Mouse (Mus musculus) lung, embryonic 14.5 days (tissue): ENCODE data around the gene Zfp426. TPM values are rescaled to one million over a fixed set of nuclear protein-coding genes. Genes with fewer than 3 reads are reported as not detected.

Experiments used
- ATAC-seq: fragments of 200-750 bp; cut with Nextera tagmentation; 2 replicates; pipeline ENCODE4 v1.8.0; 2017; ENCODE audit warnings: mild to moderate bottlenecking, moderate TSS enrichment, moderate library complexity; ENCODE audit not compliant: insufficient read depth
- DNase-seq: peaks from one replicate; pipeline ENCODE4 v3.0.0-alpha.2; 2015
- H3K27ac ChIP-seq: fragments of 300-500 bp; sonication (generic); 2 replicates; pipeline ENCODE4 v1.5.1; 2014; ENCODE audit warnings: low read depth, mild to moderate bottlenecking, moderate library complexity
- H3K27me3 ChIP-seq: fragments of 300-500 bp; sonication (generic); 2 replicates; pipeline ENCODE4 v1.6.1; 2014; ENCODE audit warnings: low read length, control low read depth; ENCODE audit not compliant: insufficient read depth
- H3K36me3 ChIP-seq: fragments of 300-500 bp; sonication (generic); 2 replicates; pipeline ENCODE4 v1.6.1; 2014; ENCODE audit warnings: control low read depth; ENCODE audit not compliant: insufficient read depth
- H3K4me1 ChIP-seq: fragments of 300-500 bp; sonication (generic); 2 replicates; pipeline ENCODE4 v1.6.1; 2014; ENCODE audit warnings: antibody characterized with exemption, control low read depth; ENCODE audit not compliant: insufficient read depth
- H3K4me2 ChIP-seq: fragments of 300-500 bp; sonication (generic); 2 replicates; pipeline ENCODE4 v1.6.1; 2014; ENCODE audit warnings: mild to moderate bottlenecking
- H3K4me3 ChIP-seq: fragments of 300-500 bp; sonication (generic); 2 replicates; pipeline ENCODE4 v1.5.1; 2014; ENCODE audit warnings: low read depth, low read length
- H3K9ac ChIP-seq: fragments of 300-500 bp; sonication (generic); 2 replicates; pipeline ENCODE4 v1.6.1; 2014
- H3K9me3 ChIP-seq: fragments of 300-500 bp; sonication (generic); 2 replicates; pipeline ENCODE4 v1.6.1; 2016; ENCODE audit warnings: low read depth, low read length, control low read depth
- CTCF ChIP-seq: IDR thresholded peaks from 2 replicates; pipeline ENCODE4 v1.5.1; 2016; ENCODE audit warnings: antibody characterized with exemption, low read depth
- WGBS: fragments of 180-500 bp; shearing (Covaris S2); extraction: QIAGEN DNeasy Blood & Tissue Kit; methylation state at CpG from one replicate; pipeline ENCODE4 v1.1.7; 2014; 5-methylcytosine and 5-hydroxymethylcytosine counted together
- polyA plus RNA-seq: library from polyadenylated mRNA; unstranded; fragments of >200 nt; fragmentation: Nextera tagmentation; extraction: Ambion mirVana; gene quantifications from 2 replicates; pipeline ENCODE4 v1.2.1, GENCODE M21; 2014

Zfp426 gene
- polyA plus RNA-seq, 1 experiment from 2014 or later: 23.6 TPM

DNA sequence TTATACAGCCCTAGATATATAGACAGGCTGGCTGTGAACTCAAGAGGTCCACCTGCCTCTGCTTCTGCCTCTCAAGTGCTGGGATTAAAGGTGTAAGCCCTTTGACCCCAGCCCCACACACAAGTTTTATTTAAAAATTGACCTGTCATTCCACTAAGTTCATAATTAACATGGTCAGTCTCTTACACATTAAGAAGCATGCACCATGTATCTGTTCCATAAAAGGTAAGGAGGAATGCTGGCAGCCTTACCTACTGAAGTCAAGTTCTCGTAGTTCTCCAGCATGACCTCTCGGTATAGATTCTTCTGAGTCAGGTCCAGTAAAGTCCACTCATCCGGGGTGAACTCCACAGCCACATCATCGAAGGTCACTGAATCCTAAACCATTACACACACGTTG lies 12.3 kb upstream of the Zfp426 start:
- no peak overlapping the region for H3K4me3 ChIP-seq
- no peak overlapping the region for H3K9ac ChIP-seq
- no peaks in the 10 kb centered on the region for H3K27me3 ChIP-seq
- no peak for TF ChIP-seq CTCF
- no peaks in the 10 kb centered on the region for H3K9me3 ChIP-seq
- DNase-seq (no peak), ATAC-seq (no peak)
- H3K4me1 ChIP-seq: no peaks in the 10 kb centered on the region
- no peak overlapping the region for H3K4me2 ChIP-seq
- WGBS: 93% methylated on average over 5 of the region's 5 CpGs
- H3K27ac ChIP-seq: no peak overlapping the region
- peaks cover 85% of the 10 kb centered on the region for H3K36me3 ChIP-seq

DNA sequence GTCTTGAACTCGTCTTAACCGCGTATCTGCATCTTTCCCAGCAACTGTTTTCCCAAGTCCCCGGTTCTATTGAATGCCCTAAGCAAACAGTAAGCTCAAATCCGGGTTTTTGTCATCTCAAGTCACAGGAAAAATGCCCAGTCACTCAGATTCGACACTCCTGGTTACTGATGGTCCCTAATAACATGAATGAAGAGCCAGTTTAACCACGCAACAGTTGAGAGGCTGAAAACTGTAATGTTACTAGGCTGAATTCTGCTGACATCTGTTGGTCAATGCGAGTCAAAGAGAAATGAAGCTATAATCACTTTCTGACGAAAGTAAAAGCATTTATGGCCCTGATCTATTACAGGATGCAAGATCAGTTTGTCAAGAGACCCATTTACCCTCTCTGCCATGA lies 735 bp upstream of the Zfp426 start:
- H3K36me3 ChIP-seq: peaks cover 31% of the 10 kb centered on the region
- H3K4me1 ChIP-seq: peaks cover 2% of the 10 kb centered on the region; the same call in 1 of the 2 replicates
- DNase-seq (peak; percentile 57), ATAC-seq (no peak)
- WGBS: 6% methylated on average over 9 of the region's 9 CpGs
- H3K4me3 ChIP-seq: peak overlapping the region; percentile 85
- no peaks in the 10 kb centered on the region for H3K27me3 ChIP-seq
- H3K9me3 ChIP-seq: no peaks in the 10 kb centered on the region
- peak overlapping the region; percentile 86 for H3K4me2 ChIP-seq
- TF ChIP-seq CTCF: peak; percentile 27; the same call in 1 of the 2 replicates
- H3K9ac ChIP-seq: peak overlapping the region; percentile 93
- H3K27ac ChIP-seq: peak overlapping the region; percentile 98

DNA sequence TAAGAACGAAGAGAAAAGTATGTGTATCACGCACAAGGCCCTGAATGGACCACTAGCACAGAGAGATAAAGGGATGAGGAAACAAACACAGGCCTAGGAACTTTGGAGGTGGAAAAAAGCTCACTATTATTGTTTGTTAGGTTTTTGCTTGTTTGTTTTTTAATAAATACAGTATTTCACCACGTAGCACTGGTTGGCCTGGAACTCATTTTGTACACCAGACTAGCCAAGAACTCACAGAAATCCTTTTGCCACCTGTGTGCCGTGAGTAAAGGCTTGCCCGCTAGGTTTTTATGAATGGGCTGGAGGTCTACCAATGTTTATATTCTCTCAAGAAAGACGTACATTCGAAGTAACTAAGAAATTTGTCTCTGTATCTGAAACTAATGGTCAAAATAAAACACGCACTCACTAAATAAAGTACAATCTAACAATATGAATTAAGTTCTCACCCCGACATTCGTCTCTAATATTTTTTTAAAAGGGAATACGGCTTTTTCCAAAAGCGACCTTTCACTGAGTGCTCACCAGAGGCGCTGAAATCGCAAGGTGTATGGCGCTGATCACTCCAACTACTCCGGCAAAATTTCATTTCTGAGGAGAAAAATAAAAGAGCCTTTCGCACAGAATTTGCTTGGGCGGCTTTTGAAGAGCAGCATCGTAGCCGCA lies 554 bp downstream of the Zfp426 start:
- H3K9ac ChIP-seq: peak overlapping the region; percentile 93

DNA sequence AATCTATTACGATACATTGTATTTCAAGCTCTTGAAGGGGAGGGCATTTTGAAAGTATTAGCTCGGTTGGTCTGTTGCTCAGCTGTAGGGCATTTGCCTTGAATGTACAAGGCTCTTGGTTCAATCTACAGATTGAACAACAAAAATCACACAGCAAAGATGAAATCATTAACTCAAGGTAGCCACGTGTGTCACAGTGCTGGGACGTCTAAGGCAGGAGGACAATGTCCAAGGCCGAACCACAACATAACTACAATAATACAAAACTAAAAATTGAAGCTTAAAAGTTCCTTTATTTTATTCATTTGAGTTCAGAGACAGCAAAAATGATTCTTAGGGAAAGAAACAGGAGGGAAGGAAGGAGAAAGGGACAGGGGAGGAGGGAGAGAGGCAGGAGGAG lies 3.0 kb downstream of the Zfp426 start:
- no peak for ATAC-seq
- Histone ChIP-seq H3K9ac (no peak overlapping the region), H3K4me3 (no peak overlapping the region), H3K27ac (no peak overlapping the region), H3K27me3 (no peaks in the 10 kb centered on the region), H3K36me3 (peaks cover 23% of the 10 kb centered on the region), H3K9me3 (no peaks in the 10 kb centered on the region), H3K4me2 (no peak overlapping the region), H3K4me1 (peaks cover 2% of the 10 kb centered on the region; the same call in 1 of the 2 replicates)
- DNase-seq: no peak
- 86% methylated on average over 5 of the region's 5 CpGs for WGBS
- TF ChIP-seq CTCF: no peak

More for the DNA sequence above, 554 bp downstream of the Zfp426 start:
- Histone ChIP-seq H3K9me3 (no peaks in the 10 kb centered on the region), H3K4me1 (peaks cover 2% of the 10 kb centered on the region; the same call in 1 of the 2 replicates), H3K27ac (peak overlapping the region; percentile 98), H3K4me2 (peak overlapping the region; percentile 86), H3K27me3 (no peaks in the 10 kb centered on the region), H3K36me3 (peaks cover 21% of the 10 kb centered on the region), H3K4me3 (peak overlapping the region; percentile 85)
- no peak for ATAC-seq
- WGBS: 7% methylated on average over 20 of the region's 20 CpGs
- DNase-seq: peak; percentile 12
- no peak for TF ChIP-seq CTCF

DNA sequence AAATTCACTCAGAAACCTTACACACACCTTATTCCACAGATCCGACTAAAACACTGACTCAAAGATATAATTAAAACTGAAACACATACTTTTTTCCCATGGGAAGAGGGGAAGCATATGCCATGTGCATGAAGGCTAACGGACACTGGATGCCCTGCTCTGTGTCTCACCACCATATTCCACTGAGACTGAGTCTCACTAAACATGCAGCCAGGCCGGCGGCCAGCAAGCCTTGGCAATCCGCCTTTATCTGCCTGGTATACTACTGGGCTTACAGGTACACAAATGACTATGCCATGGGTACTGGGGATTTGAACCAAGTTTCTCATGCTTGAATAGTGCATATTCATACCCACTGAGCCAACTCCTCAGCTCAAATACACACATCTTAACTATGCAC lies 13.2 kb downstream of the Zfp426 start:
- H3K27me3 ChIP-seq: no peaks in the 10 kb centered on the region
- H3K36me3 ChIP-seq: peaks cover 61% of the 10 kb centered on the region
- ATAC-seq (no peak), DNase-seq (no peak)
- WGBS: 88% methylated on average over 5 of the region's 5 CpGs
- TF ChIP-seq CTCF: no peak
- H3K27ac ChIP-seq: no peak overlapping the region
- H3K4me3 ChIP-seq: no peak overlapping the region
- no peak overlapping the region for H3K4me2 ChIP-seq
- no peak overlapping the region; the same call in 1 of the 2 replicates for H3K9ac ChIP-seq
- H3K9me3 ChIP-seq: no peaks in the 10 kb centered on the region
- H3K4me1 ChIP-seq: no peaks in the 10 kb centered on the region

DNA sequence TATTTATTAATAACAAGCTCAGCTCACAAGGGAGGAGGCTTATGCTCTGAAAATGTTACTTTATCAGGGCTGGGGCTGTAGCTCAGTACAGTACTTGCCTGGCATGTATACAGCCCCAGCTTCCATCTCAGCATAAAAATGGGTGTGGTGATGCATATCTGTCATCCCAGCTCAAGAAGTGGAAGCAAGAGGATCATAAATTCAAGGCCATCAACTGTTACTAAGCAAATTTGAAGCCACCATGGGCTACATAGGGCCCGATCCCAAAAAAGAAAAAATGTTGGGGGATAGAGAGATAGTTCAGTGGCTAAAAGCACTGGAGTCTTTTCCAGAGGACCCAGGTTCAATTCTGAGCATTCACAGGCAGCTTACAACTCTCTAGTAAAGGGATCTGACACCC lies 15.9 kb downstream of the Zfp426 start:
- Histone ChIP-seq H3K4me2 (no peak overlapping the region), H3K4me3 (no peak overlapping the region), H3K27me3 (no peaks in the 10 kb centered on the region), H3K4me1 (no peaks in the 10 kb centered on the region), H3K9ac (no peak overlapping the region), H3K9me3 (no peaks in the 10 kb centered on the region), H3K27ac (no peak overlapping the region), H3K36me3 (peaks cover 63% of the 10 kb centered on the region)
- ATAC-seq (no peak), DNase-seq (no peak)
- TF ChIP-seq CTCF: no peak
- WGBS: 82% methylated on average over 1 of the region's 1 CpGs

DNA sequence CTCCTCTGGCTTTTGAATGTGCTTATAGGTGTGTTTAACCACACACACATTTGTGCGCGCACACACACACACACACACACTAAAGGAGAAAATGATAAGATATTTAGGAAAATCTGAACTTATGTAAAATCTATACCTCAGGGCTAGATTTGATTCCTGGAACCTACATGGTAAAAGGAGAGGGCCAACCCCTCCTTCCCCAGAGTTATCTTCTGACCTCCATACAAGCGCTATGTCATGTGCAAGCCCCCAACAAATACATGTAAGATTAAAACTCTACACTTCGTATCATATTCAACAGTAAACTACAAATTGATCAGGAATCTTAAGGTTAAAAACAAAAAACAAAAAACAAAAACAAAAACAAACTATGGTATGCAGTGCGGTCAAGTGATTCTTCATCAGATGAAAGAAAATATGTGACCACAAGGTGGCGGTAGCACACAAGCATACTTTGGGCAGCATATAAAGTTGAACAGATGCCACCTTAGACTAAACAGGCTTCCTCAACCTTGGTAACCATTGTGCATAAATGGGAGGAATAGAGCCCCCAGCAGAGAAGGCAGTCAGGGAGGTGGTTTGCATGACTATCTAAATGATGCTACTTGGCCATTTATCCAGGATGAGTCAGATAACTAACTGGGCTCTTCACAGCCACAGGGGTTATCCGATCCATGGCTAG lies 25.6 kb downstream of the Zfp426 start:
- H3K27me3 ChIP-seq: no peaks in the 10 kb centered on the region

More for the DNA sequence above, 25.6 kb downstream of the Zfp426 start:
- ATAC-seq (peak; percentile 57), DNase-seq (peak; percentile 92)
- Histone ChIP-seq H3K4me2 (no peak overlapping the region), H3K9me3 (peaks cover 14% of the 10 kb centered on the region; the same call in 1 of the 2 replicates), H3K4me1 (no peaks in the 10 kb centered on the region), H3K9ac (no peak overlapping the region), H3K27ac (no peak overlapping the region), H3K4me3 (no peak overlapping the region), H3K36me3 (peaks cover 36% of the 10 kb centered on the region)
- 56% methylated on average over 7 of the region's 7 CpGs for WGBS
- TF ChIP-seq CTCF: peak; percentile 87
